Mouse (Mus musculus) B cell, adult 2 months (primary cell): ENCODE results near the gene Zbp1.

Experiments used
- DNase-seq, 2 experiments: peaks; one replicate each; pipeline ENCODE4 v3.0.0; 2022

Gene Zbp1

DNA sequence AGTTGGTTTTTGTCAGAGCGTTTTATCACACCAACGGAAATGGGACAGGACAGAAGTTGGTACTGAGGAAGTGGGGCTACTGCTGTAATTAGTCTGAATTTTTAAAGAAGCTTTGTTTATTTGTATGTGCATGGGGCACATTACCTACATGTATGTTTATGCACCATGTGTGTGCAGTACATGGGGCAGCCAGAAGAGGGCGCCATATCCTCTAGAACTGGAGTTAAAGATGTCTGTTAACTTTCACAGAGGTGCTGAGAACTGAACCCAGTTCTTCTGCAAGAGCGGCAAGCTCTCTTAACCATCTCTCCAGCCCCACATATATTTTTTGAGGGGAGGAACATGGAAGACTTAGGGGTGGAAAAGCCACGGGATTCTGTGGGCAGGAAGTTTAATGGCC is 43.0 kb downstream of the Zbp1 start:
- peak in 1 of 2 experiments; percentile 6 for DNase-seq

DNA sequence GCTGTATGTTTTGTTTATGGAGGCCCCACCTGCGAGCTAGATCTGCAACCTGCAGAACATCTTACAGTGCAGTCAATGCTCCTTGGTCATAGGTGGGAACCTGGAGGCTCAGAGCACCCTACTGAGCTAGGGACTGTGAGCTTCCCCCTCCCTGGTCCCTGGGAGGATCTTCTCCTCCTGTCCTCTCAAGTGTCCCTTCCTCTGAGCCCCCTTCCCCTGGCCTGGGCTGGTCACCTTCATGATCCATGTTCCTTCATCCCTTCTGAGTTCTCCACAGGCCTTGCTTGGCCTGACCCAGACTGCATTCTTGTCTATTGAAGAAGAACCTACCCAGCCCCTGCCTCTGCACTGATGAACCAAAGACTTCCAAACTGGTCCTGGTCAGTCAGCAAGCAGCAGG is 44.2 kb downstream of the Zbp1 start:
- DNase-seq = no peak

DNA sequence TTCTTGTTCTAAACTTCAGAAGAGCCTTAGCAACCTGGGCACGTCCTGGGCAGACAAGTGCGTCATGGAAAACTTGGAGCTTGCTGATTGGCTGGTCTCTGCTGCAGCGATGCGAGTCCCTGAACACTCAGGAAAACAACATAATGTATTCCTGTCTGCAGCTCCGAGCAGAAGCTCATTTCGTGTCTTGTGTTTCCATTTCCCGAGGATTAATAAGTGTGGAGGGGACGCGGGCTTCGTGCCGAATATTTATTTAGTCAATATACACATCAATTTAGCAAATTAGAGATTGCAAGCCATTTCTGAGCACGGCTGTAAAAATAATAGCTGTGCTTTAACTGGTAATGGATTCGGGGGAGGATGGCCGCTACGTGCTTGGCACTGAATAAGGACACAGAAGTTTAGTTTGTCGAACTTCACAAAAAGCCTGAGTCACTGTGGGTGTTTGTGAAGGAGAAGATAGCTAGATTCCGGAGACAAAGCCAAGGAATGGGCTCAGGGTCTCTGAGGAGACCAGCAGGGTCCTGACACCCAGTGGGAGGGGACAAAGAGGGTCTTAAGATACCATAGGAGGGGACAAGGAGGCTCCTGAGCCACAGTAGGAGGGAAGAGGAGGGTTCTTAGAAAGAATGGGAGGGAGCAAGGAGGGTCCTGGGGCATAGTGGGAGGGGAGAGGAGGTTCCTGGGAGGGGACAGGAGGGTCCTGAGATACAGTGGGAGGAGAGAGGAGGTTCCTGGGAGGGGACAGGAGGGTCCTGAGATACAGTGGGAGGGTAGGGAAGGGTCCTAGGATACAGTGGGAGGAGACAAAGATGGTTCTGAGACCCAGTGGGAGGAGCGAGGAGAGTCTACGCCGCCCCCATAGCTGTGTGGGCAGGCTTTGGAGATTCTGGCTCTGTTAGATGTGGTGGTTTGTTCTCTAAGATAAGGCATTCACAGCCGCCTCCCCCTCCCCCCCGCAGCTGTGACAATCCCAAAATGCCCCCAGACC is 44.9 kb downstream of the Zbp1 start:
- DNase-seq = peak in 1 of 2 experiments; percentile 1

DNA sequence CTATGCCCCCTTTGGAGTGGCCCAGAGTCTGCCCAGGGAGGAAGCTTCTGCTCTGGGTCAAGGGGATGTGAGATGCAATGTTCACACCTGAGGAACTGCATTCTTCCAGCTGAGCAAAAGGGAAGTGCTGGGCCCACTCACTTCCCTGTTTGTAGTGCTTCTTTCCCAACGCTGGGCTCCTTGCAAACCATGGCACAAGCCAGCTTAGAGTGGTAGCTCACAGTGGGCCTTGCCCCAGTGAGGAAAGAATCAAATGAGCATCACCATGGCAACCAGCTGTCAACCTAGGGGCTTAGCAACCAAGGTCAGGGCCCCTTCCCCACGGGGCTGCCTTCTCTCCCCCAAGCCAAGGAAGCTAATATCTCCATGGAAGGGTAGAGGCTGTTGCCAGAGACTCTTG is 45.7 kb downstream of the Zbp1 start:
- peak in 1 of 2 experiments; percentile 3 for DNase-seq

DNA sequence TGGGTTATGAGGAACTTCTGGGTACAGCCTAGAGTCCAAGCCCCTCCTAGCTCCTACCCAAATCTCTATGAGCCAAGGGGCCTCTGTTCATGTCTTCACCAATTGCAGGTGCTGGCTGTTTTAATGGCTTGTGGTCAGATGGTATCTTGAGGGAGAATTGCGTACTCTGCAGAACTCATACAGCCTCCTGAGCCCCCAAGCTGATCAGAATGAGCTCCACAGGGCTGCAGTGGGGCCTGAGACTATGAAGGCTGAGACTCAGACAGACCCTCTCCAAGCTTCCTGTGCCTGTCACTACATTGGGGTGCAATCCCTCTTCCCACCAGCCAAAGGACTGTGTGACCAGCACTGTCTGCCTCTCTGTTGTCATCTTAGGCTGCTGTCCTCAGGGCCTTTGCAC is 46.3 kb downstream of the Zbp1 start:
- DNase-seq = no peak

DNA sequence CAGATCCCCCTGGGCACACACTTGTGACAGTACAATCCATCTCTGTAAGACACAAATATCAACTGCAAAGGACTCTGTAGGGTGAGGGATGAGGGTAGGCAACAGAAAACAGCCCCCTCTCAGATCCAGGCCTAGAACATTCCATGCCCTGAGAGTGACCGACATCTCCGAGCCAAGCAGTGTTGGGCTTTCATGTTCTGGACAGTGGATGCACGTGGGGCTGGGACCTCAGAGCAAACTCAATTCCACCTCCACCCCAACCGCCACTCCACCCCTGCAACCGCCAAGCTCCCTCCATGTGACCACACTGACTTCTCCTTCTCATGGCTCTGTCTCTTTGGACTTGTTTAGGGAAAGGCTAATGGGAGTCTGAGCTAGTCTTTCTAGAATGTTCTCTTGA is 46.8 kb downstream of the Zbp1 start:
- DNase-seq = no peak

DNA sequence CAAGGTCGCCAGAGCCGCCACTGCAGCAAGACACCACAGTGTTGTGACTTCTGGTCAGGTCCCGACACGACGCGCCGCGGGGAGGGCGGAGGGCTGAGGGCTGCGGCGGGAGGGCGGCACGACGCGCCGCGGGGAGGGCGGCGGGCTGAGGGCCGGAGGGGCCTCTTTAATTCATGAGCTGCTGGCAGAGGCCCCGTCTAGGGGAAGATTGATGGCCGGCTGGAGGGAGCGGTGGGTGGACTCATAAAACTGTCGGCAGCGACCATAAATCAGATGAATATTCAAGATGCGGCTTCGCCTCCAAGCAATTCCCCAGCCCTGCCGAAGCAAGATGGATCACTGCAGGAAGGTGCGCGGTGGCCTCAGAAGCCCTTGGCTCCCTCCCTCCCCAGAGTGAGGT is 47.3 kb downstream of the Zbp1 start:
- no peak for DNase-seq

DNA sequence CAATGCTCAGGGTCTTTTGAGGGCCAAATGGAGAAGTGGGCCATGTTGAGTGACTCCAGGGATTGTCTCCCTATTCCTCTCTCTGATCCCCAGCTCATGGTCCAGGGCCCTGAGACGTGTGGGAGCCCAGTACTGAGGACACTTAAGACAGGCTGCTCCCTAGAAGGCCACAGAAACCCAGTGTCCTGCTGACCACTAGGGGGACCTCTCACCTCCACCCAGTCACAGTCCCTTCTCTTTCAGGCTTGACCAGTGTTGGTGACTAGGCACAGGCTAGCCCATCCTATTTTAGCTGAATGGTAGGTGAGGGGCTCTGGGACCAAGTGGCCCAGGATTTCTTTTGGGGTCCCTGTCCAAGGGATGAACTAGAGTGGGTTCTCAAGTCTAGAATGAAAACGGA is 48.0 kb downstream of the Zbp1 start:
- no peak for DNase-seq

DNA sequence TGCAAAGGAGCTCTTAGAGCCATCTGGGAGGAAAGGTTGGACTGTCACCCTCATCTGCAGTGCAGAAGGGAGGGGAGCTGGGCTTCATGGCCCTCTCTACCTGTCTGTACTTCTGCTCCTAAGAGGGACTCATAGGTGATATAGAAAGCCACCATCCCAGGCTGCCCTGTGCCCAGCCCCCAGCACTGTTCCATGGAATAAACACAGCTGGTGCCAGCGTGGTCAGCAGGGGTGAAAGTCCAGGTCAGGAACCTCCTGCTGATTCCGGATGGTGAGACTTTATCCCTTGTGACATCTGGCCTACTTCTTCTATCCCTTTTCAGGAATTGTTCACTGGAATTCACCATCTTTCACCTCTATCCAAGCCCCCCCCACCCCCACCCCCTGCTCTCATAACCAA is 48.6 kb downstream of the Zbp1 start:
- DNase-seq = no peak

DNA sequence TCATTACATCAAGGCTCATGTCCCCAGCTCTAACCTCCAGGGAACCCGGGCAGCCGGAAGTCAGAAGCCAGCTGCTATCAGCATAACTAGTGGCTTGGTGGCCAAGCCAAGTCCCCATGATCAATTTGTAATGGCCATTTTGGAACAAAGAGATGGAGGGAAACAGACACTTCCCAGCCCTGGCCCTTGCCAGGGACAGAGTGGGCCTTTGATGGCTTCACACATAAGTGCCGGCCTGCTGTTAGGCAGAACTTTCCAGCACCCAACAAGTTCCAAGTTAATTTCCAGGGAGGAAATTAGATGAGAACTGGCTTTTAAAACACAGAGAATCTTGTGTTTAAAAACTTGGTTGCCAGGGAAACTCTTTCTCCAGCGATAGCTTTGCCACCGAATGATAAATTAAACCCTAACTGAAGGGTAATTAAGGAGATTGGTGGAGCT is 50.3 kb downstream of the Zbp1 start:
- no peak for DNase-seq

DNA sequence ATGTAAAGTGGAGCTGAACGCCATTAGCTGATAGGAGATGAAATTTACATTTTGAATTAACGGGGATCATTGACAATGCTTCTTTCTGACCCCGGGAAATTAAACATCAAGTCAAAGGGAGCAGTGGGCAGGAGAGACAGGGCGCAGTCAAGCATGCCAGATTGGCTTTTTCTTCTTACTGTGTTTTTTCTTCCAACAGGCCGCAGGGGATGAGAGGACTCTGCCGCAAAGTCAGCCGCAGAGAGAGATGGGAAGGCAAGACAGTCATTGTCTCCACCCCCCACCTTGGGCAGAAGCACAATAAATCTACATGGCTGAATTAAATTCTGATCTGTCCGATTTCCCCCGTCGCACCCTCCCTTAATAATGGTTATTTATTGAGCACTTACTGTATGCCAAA is 53.4 kb downstream of the Zbp1 start:
- no peak for DNase-seq

DNA sequence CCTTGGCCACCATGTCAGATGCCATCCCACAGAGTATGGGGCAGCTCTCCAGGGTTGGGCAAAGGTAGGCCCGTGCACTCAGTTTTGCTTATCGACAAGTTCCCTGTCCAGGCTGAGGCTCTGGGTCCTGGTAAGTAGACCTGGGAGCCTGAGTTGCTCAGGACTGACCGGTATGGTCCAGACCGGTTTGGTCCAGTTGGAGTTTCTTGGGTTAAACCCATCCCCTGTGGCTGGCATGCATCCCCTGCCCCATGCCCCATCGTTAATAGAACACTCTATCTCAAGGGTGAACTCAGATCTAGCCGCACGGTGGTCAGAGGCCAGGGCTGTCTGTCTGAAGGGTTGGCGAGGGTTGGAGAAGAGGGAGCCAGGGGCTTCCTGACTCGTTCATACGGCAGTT is 53.8 kb downstream of the Zbp1 start:
- DNase-seq = no peak

DNA sequence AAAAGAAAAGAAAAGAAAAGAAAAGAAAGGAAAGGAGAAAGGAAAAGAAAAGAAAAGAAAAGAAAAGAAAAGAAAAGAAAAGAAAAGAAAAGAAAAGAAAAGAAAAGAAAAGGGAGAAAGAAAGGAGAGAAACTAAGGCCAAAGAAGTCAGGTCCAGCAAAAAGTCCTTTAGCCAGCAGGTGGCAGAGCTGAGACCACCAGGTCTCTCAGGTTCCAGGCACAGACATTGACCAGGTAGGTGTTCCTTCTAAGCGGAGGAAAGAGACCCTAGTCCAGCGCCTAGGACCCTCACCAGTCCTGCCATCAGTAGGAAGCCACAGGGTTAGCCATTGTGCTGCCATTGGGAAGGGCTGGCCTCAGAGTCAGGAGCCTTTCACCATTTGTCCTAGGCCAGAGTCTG is 54.4 kb downstream of the Zbp1 start:
- DNase-seq = peak; percentile 40 to 42

DNA sequence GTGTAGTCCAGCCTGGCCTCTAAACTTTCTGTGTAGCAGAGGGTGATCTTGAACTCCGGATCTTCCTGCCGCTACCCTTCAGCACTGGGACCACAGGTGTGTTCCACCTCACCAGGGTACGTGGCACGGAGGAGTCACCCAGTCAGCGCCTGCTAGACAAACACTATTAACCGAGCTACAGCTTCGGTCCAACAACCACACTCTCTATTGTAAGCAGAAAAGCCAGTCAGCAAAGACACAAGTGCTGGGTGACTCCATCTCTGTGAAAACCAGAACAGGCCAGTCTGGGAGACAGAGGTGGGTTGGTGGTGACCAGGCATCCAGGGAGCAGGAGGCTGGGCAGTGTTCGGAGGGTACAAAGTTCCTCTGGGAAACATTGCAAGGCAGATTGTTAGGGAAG is 55.3 kb downstream of the Zbp1 start:
- DNase-seq = no peak

DNA sequence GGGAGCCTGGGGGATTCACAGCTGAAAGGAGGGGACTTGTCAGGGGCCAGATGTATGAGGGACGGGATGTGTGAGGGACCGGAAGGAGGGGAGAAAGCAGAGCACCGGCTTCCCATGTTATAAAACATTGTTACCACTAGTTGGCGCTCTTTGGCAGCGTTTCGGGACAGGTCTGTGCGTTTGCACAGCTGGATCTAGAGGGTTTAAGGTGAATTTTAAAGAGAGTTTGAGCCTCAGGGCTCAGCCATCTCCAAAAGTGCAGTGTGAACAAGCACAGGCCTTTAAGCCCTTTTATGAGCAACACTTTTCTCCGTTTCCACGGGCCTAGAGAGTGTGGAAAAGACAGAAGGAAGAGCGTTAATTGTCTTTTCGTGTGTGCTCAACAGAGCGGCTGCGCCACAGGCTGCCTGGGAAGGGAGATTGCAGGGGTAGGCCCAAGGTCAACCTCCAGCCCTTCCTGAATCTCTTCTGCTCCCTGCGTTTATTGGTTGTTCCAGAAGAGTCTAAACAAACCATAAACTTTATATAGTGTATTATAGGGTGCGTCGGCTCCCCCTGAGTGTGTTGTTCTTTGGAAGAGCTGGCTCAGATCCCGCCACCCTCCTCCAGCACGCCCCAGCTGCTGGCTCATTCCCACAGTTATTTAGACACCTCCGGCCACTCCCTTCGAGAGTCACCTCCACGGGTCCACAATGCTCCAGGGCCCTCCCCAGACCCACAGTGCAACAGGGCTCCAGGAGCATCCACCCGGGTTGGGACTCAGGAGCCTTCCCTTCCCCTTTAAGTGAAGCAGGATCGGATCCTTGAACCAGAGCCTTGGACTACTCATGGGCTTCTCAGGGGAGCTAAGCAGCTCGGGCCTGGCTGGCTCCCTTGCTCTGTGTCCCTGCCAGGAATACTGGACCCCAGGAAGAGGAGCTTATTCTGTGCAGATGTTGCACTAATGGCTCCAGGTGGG is 59.1 kb downstream of the Zbp1 start:
- peak; percentile 62 to 69 for DNase-seq

DNA sequence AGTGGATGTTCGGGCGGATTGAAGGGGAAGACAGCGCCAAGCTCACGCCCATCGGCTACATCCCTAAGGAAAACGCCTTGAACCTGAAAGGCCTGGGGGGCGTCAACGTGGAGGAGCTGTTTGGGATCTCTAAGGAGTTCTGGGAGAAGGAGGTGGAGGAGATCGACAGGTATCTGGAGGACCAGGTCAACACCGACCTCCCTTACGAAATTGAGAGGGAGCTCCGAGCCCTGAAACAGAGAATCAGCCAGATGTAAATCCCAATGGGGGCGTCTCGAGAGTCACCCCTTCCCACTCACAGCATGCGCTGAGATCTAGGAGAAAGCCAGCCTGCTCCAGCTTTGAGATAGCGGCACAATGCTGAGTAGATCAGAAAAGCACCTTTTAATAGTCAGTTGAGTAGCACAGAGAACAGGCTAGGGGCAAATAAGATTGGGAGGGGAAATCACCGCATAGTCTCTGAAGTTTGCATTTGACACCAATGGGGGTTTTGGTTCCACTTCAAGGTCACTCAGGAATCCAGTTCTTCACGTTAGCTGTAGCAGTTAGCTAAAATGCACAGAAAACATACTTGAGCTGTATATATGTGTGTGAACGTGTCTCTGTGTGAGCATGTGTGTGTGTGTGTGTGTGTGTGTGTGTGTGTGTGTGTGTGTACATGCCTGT is 60.2 kb downstream of the Zbp1 start:
- no peak for DNase-seq

DNA sequence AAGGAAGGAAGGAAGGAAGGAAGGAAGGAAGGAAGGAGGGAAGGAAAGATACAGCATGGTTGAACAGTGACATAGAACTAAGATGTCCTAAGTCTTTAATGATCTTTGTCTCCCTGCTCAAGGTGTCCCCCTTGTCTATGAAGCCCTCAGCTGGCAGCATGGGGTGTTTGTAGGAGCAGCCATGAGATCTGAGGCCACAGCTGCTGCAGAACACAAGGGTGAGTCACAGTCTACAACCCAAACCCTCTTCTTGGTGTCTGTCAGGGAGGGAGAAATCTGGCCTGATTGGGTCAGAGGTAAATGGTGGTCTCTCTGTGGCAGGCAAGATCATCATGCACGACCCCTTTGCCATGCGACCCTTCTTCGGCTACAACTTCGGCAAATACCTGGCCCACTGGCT is 60.9 kb downstream of the Zbp1 start:
- DNase-seq = no peak

DNA sequence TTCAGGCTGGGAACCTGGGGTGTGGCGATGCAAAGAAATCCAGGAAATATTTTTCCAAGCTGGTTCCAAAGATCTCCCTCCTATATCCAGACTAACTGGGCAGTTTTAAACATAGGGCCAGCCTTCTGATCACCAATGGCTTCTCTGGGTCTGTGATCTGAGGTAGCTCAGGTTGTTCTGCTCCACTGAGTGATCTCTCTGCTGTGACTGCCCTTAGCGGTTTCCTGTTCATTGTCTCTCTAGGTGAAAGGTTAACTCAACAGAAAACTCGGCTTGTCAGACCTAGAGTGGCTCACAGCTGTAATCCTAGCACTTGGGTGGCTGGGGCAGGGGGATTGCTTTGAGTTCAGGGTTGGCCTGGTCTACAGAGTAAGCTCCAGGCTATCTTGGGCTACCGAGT is 61.3 kb downstream of the Zbp1 start:
- no peak for DNase-seq

DNA sequence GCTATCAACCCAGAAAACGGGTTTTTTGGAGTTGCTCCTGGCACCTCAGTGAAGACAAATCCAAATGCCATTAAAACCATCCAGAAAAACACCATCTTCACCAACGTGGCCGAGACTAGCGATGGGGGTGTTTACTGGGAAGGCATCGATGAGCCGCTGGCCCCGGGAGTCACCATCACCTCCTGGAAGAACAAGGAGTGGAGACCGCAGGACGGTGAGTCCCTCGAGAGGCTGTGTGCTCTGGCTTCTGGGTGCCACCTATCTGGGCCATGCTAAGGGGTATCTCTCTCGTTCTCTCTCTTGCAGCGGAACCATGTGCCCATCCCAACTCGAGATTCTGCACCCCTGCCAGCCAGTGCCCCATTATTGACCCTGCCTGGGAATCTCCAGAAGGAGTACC is 61.8 kb downstream of the Zbp1 start:
- DNase-seq = no peak
